Comparison of ENCODE assay signal across 16 mouse cellular contexts in the genomic region with DNA sequence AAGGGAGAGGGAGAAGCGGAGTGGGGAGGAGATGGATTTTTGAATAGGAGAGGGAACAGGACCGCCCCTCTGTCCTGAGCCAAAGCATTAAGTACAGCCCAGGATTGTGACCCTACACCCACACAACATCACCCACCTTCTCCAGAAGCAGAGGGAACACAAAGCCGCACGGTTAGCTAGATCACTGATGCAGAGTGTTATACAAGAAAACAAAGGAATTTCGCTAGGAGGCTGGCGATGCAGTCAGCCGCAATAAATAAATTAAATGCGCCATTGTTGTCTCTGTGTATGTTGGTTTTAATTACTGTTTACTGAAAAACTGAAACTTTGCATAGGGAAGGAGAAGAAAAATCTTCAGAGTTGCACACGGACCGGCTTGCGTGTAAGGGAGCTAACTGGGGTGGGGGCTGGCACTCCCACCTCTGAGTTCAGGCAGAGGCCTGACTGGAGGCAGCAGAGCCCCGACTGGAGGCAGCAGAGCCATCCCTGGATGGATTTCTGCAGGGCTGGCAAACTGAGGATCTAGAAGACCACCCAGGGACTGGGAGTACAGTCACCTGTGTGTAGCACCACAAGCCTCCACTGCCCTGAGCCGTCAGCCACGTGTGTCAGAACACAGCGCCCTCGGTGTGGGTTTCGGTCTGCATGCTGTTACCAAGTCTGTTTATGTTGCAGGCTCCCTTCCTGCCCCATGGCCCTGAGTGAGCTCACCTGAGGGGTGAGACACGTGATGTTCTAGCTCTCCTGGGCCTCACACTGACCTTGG.
A peak's percentile ranks its signal among the peaks of the same experiment; 100 is the strongest.
DNase-seq lines count a peak whose midpoint lies in the region; ATAC-seq and TF ChIP-seq lines count a peak whose summit lies in the region.
"Had no signal": no experiment of that assay in that cellular context is flagged by ENCODE, and none has a peak within 500 bp of the region (broad histone marks: within the 10 kb centered on the region; RNA-seq: fewer than 3 reads in every experiment).

No protein-coding gene starts in this region.

- H3K27ac ChIP-seq in liver, adult 2 months (replicated peaks; ENCODE audit: insufficient read depth, low read depth, low read length) = no peak overlapping the region
- no peak overlapping the region for H3K27ac ChIP-seq in liver, embryonic 12.5 days
- H3K27ac ChIP-seq in embryonic facial prominence, embryonic 14.5 days (replicated peaks; ENCODE audit: low read depth, low read length) = no peak overlapping the region
- 0 out of 2 replicates have a peak overlapping the region, but pooled peaks have one; percentile 11 for H3K27ac ChIP-seq in hindbrain, embryonic 14.5 days
- no peak overlapping the region for H3K27ac ChIP-seq in neural tube, embryonic 14.5 days (ENCODE audit: low read depth, low read length)
- H3K27ac ChIP-seq: embryonic facial prominence, embryonic 12.5 days; limb, embryonic 12.5 days had no signal

- TF ChIP-seq CTCF in liver, adult 2 months (IDR thresholded peaks at IDR 0.05; ENCODE audit: low read depth, low read length) = no peak

- H3K4me1 ChIP-seq in liver, adult 2 months (ENCODE audit: control insufficient read depth, insufficient read depth, low read length) = no peaks in the 10 kb centered on the region
- H3K4me1 ChIP-seq in liver, embryonic 12.5 days = peaks cover 12% of the 10 kb centered on the region
- no peaks in the 10 kb centered on the region for H3K4me1 ChIP-seq in embryonic facial prominence, embryonic 14.5 days (ENCODE audit: control insufficient read depth, insufficient read depth, low read length)
- 0 out of 2 replicates have a peak, but pooled peaks cover under 1% of the 10 kb centered on the region for H3K4me1 ChIP-seq in hindbrain, embryonic 14.5 days (replicated peaks; ENCODE audit: control insufficient read depth, insufficient read depth, low read length)
- no peaks in the 10 kb centered on the region; the same call in 1 of the 2 replicates for H3K4me1 ChIP-seq in neural tube, embryonic 14.5 days (ENCODE audit: control insufficient read depth, insufficient read depth, low read length)
- H3K4me1 ChIP-seq: embryonic facial prominence, embryonic 12.5 days; megakaryocyte, embryonic 14.5 days had no signal

- no peak overlapping the region for H3K4me2 ChIP-seq in liver, embryonic 12.5 days
- H3K4me2 ChIP-seq in embryonic facial prominence, embryonic 14.5 days (ENCODE audit: low read depth, low read length) = no peak overlapping the region
- no peak overlapping the region for H3K4me2 ChIP-seq in hindbrain, embryonic 14.5 days (replicated peaks)
- H3K4me2 ChIP-seq in neural tube, embryonic 14.5 days (ENCODE audit: low read depth, low read length) = no peak overlapping the region
- H3K4me2 ChIP-seq: embryonic facial prominence, embryonic 12.5 days; limb, embryonic 12.5 days; lung, embryonic 14.5 days had no signal

- WGBS in liver, adult 2 months = 85% methylated on average over 18 of the region's 18 CpGs
- WGBS in liver, embryonic 12.5 days (ENCODE audit: insufficient replicate concordance) = 69% methylated on average over 18 of the region's 18 CpGs
- 68% methylated on average over 18 of the region's 18 CpGs for WGBS in embryonic facial prominence, embryonic 14.5 days
- WGBS in hindbrain, embryonic 14.5 days = 46% methylated on average over 18 of the region's 18 CpGs
- WGBS in neural tube, embryonic 14.5 days = 47% methylated on average over 18 of the region's 18 CpGs

- H3K4me3 ChIP-seq in liver, adult 2 months (ENCODE audit: insufficient read depth, low read depth, low read length) = no peak overlapping the region
- H3K4me3 ChIP-seq in liver, embryonic 12.5 days = no peak overlapping the region
- H3K4me3 ChIP-seq in embryonic facial prominence, embryonic 14.5 days (ENCODE audit: low read depth, low read length) = no peak overlapping the region
- no peak overlapping the region for H3K4me3 ChIP-seq in hindbrain, embryonic 14.5 days (replicated peaks; ENCODE audit: low read length)
- no peak overlapping the region for H3K4me3 ChIP-seq in neural tube, embryonic 14.5 days (ENCODE audit: low read depth, low read length)
- H3K4me3 ChIP-seq: embryonic facial prominence, embryonic 12.5 days; limb, embryonic 12.5 days; megakaryocyte, embryonic 14.5 days had no signal

- H3K27me3 ChIP-seq in liver, adult 2 months (ENCODE audit: control insufficient read depth, insufficient read depth, low read length) = no peaks in the 10 kb centered on the region
- H3K27me3 ChIP-seq in liver, embryonic 12.5 days (replicated peaks) = peaks cover 40% of the 10 kb centered on the region
- no peaks in the 10 kb centered on the region for H3K27me3 ChIP-seq in embryonic facial prominence, embryonic 14.5 days (replicated peaks; ENCODE audit: control insufficient read depth, insufficient read depth, low read length)
- no peaks in the 10 kb centered on the region for H3K27me3 ChIP-seq in hindbrain, embryonic 14.5 days (ENCODE audit: control insufficient read depth, insufficient read depth, low read length)
- no peaks in the 10 kb centered on the region for H3K27me3 ChIP-seq in neural tube, embryonic 14.5 days (ENCODE audit: control insufficient read depth, insufficient read depth, low read length)
- H3K27me3 ChIP-seq: embryonic facial prominence, embryonic 12.5 days had no signal

- H3K36me3 ChIP-seq in liver, adult 2 months (ENCODE audit: control insufficient read depth, insufficient read depth, low read length) = no peaks in the 10 kb centered on the region
- no peaks in the 10 kb centered on the region for H3K36me3 ChIP-seq in liver, embryonic 12.5 days
- no peaks in the 10 kb centered on the region for H3K36me3 ChIP-seq in embryonic facial prominence, embryonic 14.5 days (ENCODE audit: control insufficient read depth, insufficient read depth, low read length)
- H3K36me3 ChIP-seq in hindbrain, embryonic 14.5 days (replicated peaks; ENCODE audit: control insufficient read depth, insufficient read depth) = no peaks in the 10 kb centered on the region
- no peaks in the 10 kb centered on the region for H3K36me3 ChIP-seq in neural tube, embryonic 14.5 days (ENCODE audit: control insufficient read depth, insufficient read depth, low read length)
- H3K36me3 ChIP-seq: embryonic facial prominence, embryonic 12.5 days; limb, embryonic 12.5 days had no signal

- no peaks in the 10 kb centered on the region for H3K79me2 ChIP-seq in liver, adult 2 months (ENCODE audit: control insufficient read depth, insufficient read depth, low read length)

- ATAC-seq in liver, embryonic 12.5 days = no peak
- ATAC-seq in embryonic facial prominence, embryonic 14.5 days (ENCODE audit: low read depth) = peak; percentile 41; the same call in 1 of the 2 replicates
- ATAC-seq in hindbrain, embryonic 14.5 days (ENCODE audit: low FRiP score) = peak; percentile 38; the same call in 1 of the 2 replicates
- ATAC-seq in neural tube, embryonic 14.5 days (ENCODE audit: low read depth) = peak; percentile 45
- ATAC-seq: intestine, postnatal 0 days had no signal

- TF ChIP-seq POLR2A in liver, adult 2 months (IDR thresholded peaks at IDR 0.05; ENCODE audit: extremely low read depth, insufficient read depth, low read length) = no peak

- H3K9me3 ChIP-seq in liver, embryonic 12.5 days (replicated peaks) = no peaks in the 10 kb centered on the region
- no peaks in the 10 kb centered on the region for H3K9me3 ChIP-seq in embryonic facial prominence, embryonic 14.5 days (ENCODE audit: control insufficient read depth, low read length)
- H3K9me3 ChIP-seq in hindbrain, embryonic 14.5 days (ENCODE audit: control insufficient read depth, low read length) = no peaks in the 10 kb centered on the region
- H3K9me3 ChIP-seq in neural tube, embryonic 14.5 days (ENCODE audit: control insufficient read depth, low read length) = no peaks in the 10 kb centered on the region
- H3K9me3 ChIP-seq: embryonic facial prominence, embryonic 12.5 days; limb, embryonic 12.5 days had no signal

- no peak overlapping the region for H3K9ac ChIP-seq in liver, adult 2 months (ENCODE audit: low read depth, low read length)
- H3K9ac ChIP-seq in liver, embryonic 12.5 days = no peak overlapping the region
- H3K9ac ChIP-seq in embryonic facial prominence, embryonic 14.5 days (ENCODE audit: low read depth, low read length) = no peak overlapping the region
- no peak overlapping the region for H3K9ac ChIP-seq in hindbrain, embryonic 14.5 days
- H3K9ac ChIP-seq in neural tube, embryonic 14.5 days (replicated peaks; ENCODE audit: low read depth, low read length) = no peak overlapping the region
- H3K9ac ChIP-seq: embryonic facial prominence, embryonic 12.5 days; limb, embryonic 12.5 days; lung, embryonic 14.5 days had no signal

- DNase-seq in liver, adult 2 months (ENCODE audit: extremely low read depth, low read depth, low spot score) = peak; percentile 22
- no peak for DNase-seq in embryonic facial prominence, embryonic 14.5 days (ENCODE audit: low spot score)
- peak; percentile 49 for DNase-seq in hindbrain, embryonic 14.5 days (ENCODE audit: low spot score)
- no peak for DNase-seq in frontal cortex, postnatal 10 days (ENCODE audit: low spot score in 2 of 2)
- DNase-seq in cerebellum, postnatal 14 days = no peak
- no peak for DNase-seq in spleen, adult 12 weeks (ENCODE audit: low spot score)
- DNase-seq: heart, adult 11 months; heart, postnatal 14 days; lung, embryonic 14.5 days; thymus, adult 2 months had no signal

Comparison
In these comparisons a context has a peak if more than half of its experiments do, and no peak if none do; other contexts are left out.
1. DNase-seq: peak in liver, adult 2 months (single experiment) and hindbrain, embryonic 14.5 days (single experiment); none in embryonic facial prominence, embryonic 14.5 days (single experiment), frontal cortex, postnatal 10 days (0 of 2), cerebellum, postnatal 14 days (0 of 2) and spleen, adult 12 weeks (single experiment).